ENCODE assay signal across 15 mouse cellular contexts in genomic region chr6:72475221-72475985, GRCm38 (mm10). TPM values are rescaled to one million over a fixed set of nuclear protein-coding genes. Genes with fewer than 3 reads are reported as not detected.
A peak's percentile ranks its signal among the peaks of the same experiment; 100 is the strongest.
DNase-seq lines count a peak whose midpoint lies in the region; ATAC-seq lines count a peak whose summit lies in the region.
"Had no signal": no experiment of that assay in that cellular context is flagged by ENCODE, and none has a peak within 500 bp of the region (broad histone marks: within the 10 kb centered on the region; RNA-seq: fewer than 3 reads in every experiment).

No protein-coding gene starts in this region.

- 80% methylated on average over 4 of the region's 4 CpGs for WGBS in kidney, embryonic 16.5 days
- WGBS in hindbrain, embryonic 16.5 days: 77% methylated on average over 4 of the region's 4 CpGs

- peak; percentile 82 for DNase-seq in kidney, adult 9 months
- no peak for DNase-seq in kidney, postnatal 4 days
- DNase-seq in brain, adult 2 months (ENCODE audit: low read depth, low spot score): peak; percentile 70
- DNase-seq in left cerebral cortex, postnatal 25 days (ENCODE audit: low spot score in 2 of 2): peak; percentile 23 to 73
- DNase-seq in B cell, adult 2 months: no peak
- DNase-seq: adrenal gland, postnatal 36 days; cerebellum, adult 8-10 months; spleen, adult 18-20 months had no signal

- H3K4me1 ChIP-seq in kidney, embryonic 16.5 days (ENCODE audit: insufficient read depth, low read length): peaks cover 10% of the 10 kb centered on the region
- no peaks in the 10 kb centered on the region for H3K4me1 ChIP-seq in hindbrain, embryonic 16.5 days (ENCODE audit: control insufficient read depth, insufficient read depth, low read depth, low read length)
- H3K4me1 ChIP-seq: hindbrain, embryonic 12.5 days had no signal

- intact Hi-C loops in left cerebral cortex, postnatal 25 days (cut with DNase I): no loop called here

- no peak overlapping the region for H3K27ac ChIP-seq in kidney, embryonic 16.5 days (ENCODE audit: low read length)
- H3K27ac ChIP-seq in hindbrain, embryonic 16.5 days (ENCODE audit: low read depth, low read length): no peak overlapping the region
- H3K27ac ChIP-seq: forebrain, embryonic 10.5 days; hindbrain, embryonic 12.5 days; liver, embryonic 14.5 days had no signal

- no peak overlapping the region for H3K4me2 ChIP-seq in kidney, embryonic 16.5 days (replicated peaks; ENCODE audit: low read depth, low read length)
- no peak overlapping the region for H3K4me2 ChIP-seq in hindbrain, embryonic 16.5 days (ENCODE audit: low read length)
- H3K4me2 ChIP-seq: hindbrain, embryonic 12.5 days had no signal

- H3K27me3 ChIP-seq in kidney, embryonic 16.5 days (ENCODE audit: insufficient read depth, low read length): no peaks in the 10 kb centered on the region
- H3K27me3 ChIP-seq in hindbrain, embryonic 16.5 days (replicated peaks; ENCODE audit: control insufficient read depth, insufficient read depth, low read length): no peaks in the 10 kb centered on the region
- H3K27me3 ChIP-seq: hindbrain, embryonic 12.5 days had no signal

- H3K4me3 ChIP-seq in kidney, embryonic 16.5 days (ENCODE audit: low read length): no peak overlapping the region
- H3K4me3 ChIP-seq in hindbrain, embryonic 16.5 days (ENCODE audit: low read length): no peak overlapping the region
- H3K4me3 ChIP-seq: forebrain, embryonic 10.5 days; hindbrain, embryonic 12.5 days had no signal

- no peak overlapping the region for H3K9ac ChIP-seq in kidney, embryonic 16.5 days (replicated peaks; ENCODE audit: low read length)
- no peak overlapping the region for H3K9ac ChIP-seq in hindbrain, embryonic 16.5 days (ENCODE audit: low read depth, low read length)
- H3K9ac ChIP-seq: hindbrain, embryonic 12.5 days; liver, embryonic 14.5 days had no signal

- ATAC-seq in kidney, embryonic 16.5 days (ENCODE audit: low FRiP score, low TSS enrichment): peak; percentile 44; the same call in 1 of the 2 replicates
- no peak for ATAC-seq in hindbrain, embryonic 16.5 days

- H3K36me3 ChIP-seq in kidney, embryonic 16.5 days (ENCODE audit: insufficient read depth, low read length): no peaks in the 10 kb centered on the region
- no peaks in the 10 kb centered on the region for H3K36me3 ChIP-seq in hindbrain, embryonic 16.5 days (ENCODE audit: control insufficient read depth, insufficient read depth, low read length)
- H3K36me3 ChIP-seq: forebrain, embryonic 10.5 days; hindbrain, embryonic 12.5 days had no signal

- 0 out of 2 replicates have a peak, but pooled peaks cover 4% of the 10 kb centered on the region for H3K9me3 ChIP-seq in kidney, embryonic 16.5 days (ENCODE audit: low read length)
- H3K9me3 ChIP-seq in hindbrain, embryonic 16.5 days (ENCODE audit: control insufficient read depth, low read length): no peaks in the 10 kb centered on the region
- H3K9me3 ChIP-seq: forebrain, embryonic 10.5 days; hindbrain, embryonic 12.5 days had no signal

RNA-seq across cellular contexts. Expression of gene Mat2a, which starts 36.0 kb away (rescaled TPM):
- 456 and 460 TPM in 2 replicates for polyA plus RNA-seq in kidney, embryonic 16.5 days (2015; fragmentation: Nextera tagmentation; extraction: Ambion mirVana)
- 100 to 1,000 TPM; 168 to 176 TPM for total RNA-seq in left cerebral cortex, postnatal 25 days (2021)
- 300 and 327 TPM in 2 replicates for polyA plus RNA-seq in hindbrain, embryonic 16.5 days (2015; fragmentation: Nextera tagmentation; extraction: Ambion mirVana)

RNA-seq across cellular contexts. Expression of gene Sh2d6, which starts 46.1 kb away (rescaled TPM):
- polyA plus RNA-seq in kidney, embryonic 16.5 days (2015; fragmentation: Nextera tagmentation; extraction: Ambion mirVana): 0.17 TPM in 1 of 2 replicates, not detected in the other
- total RNA-seq in left cerebral cortex, postnatal 25 days (2021): under 1 TPM; 0.28 to 0.94 TPM
- 0.29 and 0.36 TPM in 2 replicates for polyA plus RNA-seq in hindbrain, embryonic 16.5 days (2015; fragmentation: Nextera tagmentation; extraction: Ambion mirVana)
- total RNA-seq: heart, adult 8-10 months; monocyte, adult 5-6 weeks had no signal
- polyA plus RNA-seq: liver, embryonic 14.5 days had no signal

Comparison
In these comparisons a context has a peak if more than half of its experiments do, and no peak if none do; other contexts are left out.
1. DNase-seq: peak in kidney, adult 9 months (single experiment), brain, adult 2 months (single experiment) and left cerebral cortex, postnatal 25 days (2 of 2); none in kidney, postnatal 4 days (0 of 2) and B cell, adult 2 months (0 of 2).